Mouse (Mus musculus) liver, embryonic 15.5 days (tissue): ENCODE measurements around the gene Fat4. TPM values are rescaled to one million over a fixed set of nuclear protein-coding genes. Genes with fewer than 3 reads are reported as not detected.

Experiments used
- ATAC-seq: fragments of 200-750 bp; cut with Nextera tagmentation; 2 replicates; pipeline ENCODE4 v1.8.0; 2017; ENCODE audit warnings: moderate number of reproducible peaks, mild to moderate bottlenecking, moderate library complexity; ENCODE audit not compliant: insufficient read depth
- H3K27ac ChIP-seq: fragments of 300-500 bp; sonication (generic); replicated peaks from 2 replicates; pipeline ENCODE4 v1.5.1; 2015; ENCODE audit warnings: mild to moderate bottlenecking, inconsistent platforms
- H3K27me3 ChIP-seq: fragments of 300-500 bp; sonication (generic); 2 replicates; pipeline ENCODE4 v1.6.1; 2015; ENCODE audit warnings: mild to moderate bottlenecking, inconsistent platforms
- H3K36me3 ChIP-seq: fragments of 300-500 bp; sonication (generic); replicated peaks from 2 replicates; pipeline ENCODE4 v1.6.1; 2015; ENCODE audit warnings: moderate library complexity, mild to moderate bottlenecking, inconsistent platforms
- H3K4me1 ChIP-seq: fragments of 300-500 bp; sonication (generic); replicated peaks from 2 replicates; pipeline ENCODE4 v1.6.1; 2015; ENCODE audit warnings: inconsistent platforms
- H3K4me2 ChIP-seq: fragments of 300-500 bp; sonication (generic); 2 replicates; pipeline ENCODE4 v1.6.1; 2015; ENCODE audit warnings: moderate library complexity, mild to moderate bottlenecking, inconsistent platforms
- H3K4me3 ChIP-seq: fragments of 300-500 bp; sonication (generic); replicated peaks from 2 replicates; pipeline ENCODE4 v1.5.1; 2015; ENCODE audit warnings: mild to moderate bottlenecking, inconsistent platforms
- H3K9ac ChIP-seq: fragments of 300-500 bp; sonication (generic); 2 replicates; pipeline ENCODE4 v1.6.1; 2015; ENCODE audit warnings: moderate library complexity, mild to moderate bottlenecking, inconsistent platforms
- H3K9me3 ChIP-seq: fragments of 300-500 bp; sonication (generic); replicated peaks from 2 replicates; pipeline ENCODE4 v1.6.1; 2016; ENCODE audit warnings: inconsistent platforms
- WGBS: fragments of 180-500 bp; shearing (Covaris S2); methylation state at CpG from one replicate; pipeline ENCODE4 v1.1.7; 2015; ENCODE audit warnings: mixed read lengths; ENCODE audit not compliant: insufficient replicate concordance; 5-methylcytosine and 5-hydroxymethylcytosine counted together
- polyA plus RNA-seq: library from polyadenylated mRNA; unstranded; fragments of >200 nt; fragmentation: Nextera tagmentation; extraction: Ambion mirVana; gene quantifications from 2 replicates; pipeline ENCODE4 v1.2.1, GENCODE M21; 2015

Gene Fat4
- polyA plus RNA-seq, 1 experiment from 2014 or later: 0.16 TPM

DNA sequence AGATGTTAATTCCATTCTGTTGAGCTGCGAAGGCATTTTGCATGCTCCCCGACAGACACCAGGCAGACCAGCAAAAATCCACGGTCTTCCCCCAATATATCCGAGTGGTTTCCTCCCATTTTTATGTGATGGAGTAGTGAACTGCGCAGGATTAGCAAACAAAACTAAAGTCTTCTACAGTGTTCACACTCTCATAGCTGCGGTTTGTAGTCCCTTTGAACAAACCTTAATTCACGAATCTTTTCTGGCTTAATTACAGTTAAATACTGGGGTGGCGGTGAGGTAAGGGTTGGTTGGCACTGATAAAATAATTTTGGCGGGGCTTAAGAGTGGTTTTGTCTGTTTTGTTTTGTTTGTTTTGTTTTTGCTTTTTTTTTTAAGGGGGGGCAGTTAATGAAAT is 3.1 kb upstream of the Fat4 start:
- Histone ChIP-seq H3K9ac (no peak overlapping the region), H3K27ac (no peak overlapping the region), H3K36me3 (no peaks in the 10 kb centered on the region), H3K4me3 (no peak overlapping the region), H3K9me3 (no peaks in the 10 kb centered on the region), H3K27me3 (peaks cover 52% of the 10 kb centered on the region), H3K4me1 (peaks cover 8% of the 10 kb centered on the region; the same call in 1 of the 2 replicates), H3K4me2 (no peak overlapping the region)
- no peak for ATAC-seq
- 40% methylated on average over 9 of the region's 9 CpGs for WGBS

- Histone ChIP-seq H3K36me3 (no peaks in the 10 kb centered on the region), H3K4me3 (peak overlapping the region; percentile 56), H3K27ac (no peak overlapping the region), H3K4me2 (peak overlapping the region; percentile 70; the same call in 1 of the 2 replicates), H3K27me3 (peaks cover 52% of the 10 kb centered on the region), H3K4me1 (peaks cover 8% of the 10 kb centered on the region; the same call in 1 of the 2 replicates), H3K9ac (no peak overlapping the region), H3K9me3 (no peaks in the 10 kb centered on the region)
- no peak for ATAC-seq
- WGBS: under 1% methylated on average over 6 of the region's 6 CpGs
Measured at GRCm38 (mm10) chr3:38884276-38884675, 2.5 kb upstream of the Fat4 start.

DNA sequence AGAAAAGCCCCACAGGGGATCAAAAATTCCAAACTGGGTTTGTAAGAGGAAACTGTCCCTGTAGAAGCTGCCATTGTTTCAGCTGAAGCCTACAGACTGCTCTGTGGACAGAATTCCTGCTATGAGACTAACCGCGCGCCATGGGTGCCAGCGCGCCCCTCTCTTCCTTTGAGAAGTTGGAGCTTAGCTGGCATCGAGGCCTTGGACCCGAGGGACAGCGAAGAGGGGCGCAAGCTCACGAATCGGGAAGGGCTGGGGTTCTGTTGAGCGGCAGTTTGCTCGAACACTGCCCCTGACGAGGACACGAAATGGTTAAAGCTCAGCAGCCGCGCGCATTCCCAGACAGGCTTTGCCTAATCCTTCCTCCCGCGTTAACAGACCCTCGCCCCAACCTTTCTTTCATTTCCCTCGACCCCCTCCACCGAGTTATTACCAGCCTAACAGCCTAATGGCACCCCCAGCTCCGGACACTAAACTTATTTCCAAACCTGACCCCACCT is 1.8 kb upstream of the Fat4 start:
- no peak overlapping the region for H3K9ac ChIP-seq
- WGBS: under 1% methylated on average over 24 of the region's 24 CpGs

GRCm38 (mm10) chr3:38885481-38886001 is 1.2 kb upstream of the Fat4 start:
- Histone ChIP-seq H3K27ac (no peak overlapping the region), H3K9ac (no peak overlapping the region), H3K27me3 (peaks cover 52% of the 10 kb centered on the region), H3K4me3 (peak overlapping the region; percentile 56), H3K36me3 (no peaks in the 10 kb centered on the region), H3K4me2 (peak overlapping the region; percentile 70), H3K4me1 (peaks cover 8% of the 10 kb centered on the region; the same call in 1 of the 2 replicates), H3K9me3 (no peaks in the 10 kb centered on the region)
- ATAC-seq: peak; percentile 66; the same call in 1 of the 2 replicates
- WGBS: 0% methylated on average over 53 of the region's 56 CpGs

More for the DNA sequence above, 1.8 kb upstream of the Fat4 start:
- Histone ChIP-seq H3K36me3 (no peaks in the 10 kb centered on the region), H3K27me3 (peaks cover 52% of the 10 kb centered on the region), H3K4me2 (peak overlapping the region; percentile 70), H3K4me1 (peaks cover 8% of the 10 kb centered on the region; the same call in 1 of the 2 replicates), H3K9me3 (no peaks in the 10 kb centered on the region), H3K27ac (no peak overlapping the region), H3K4me3 (peak overlapping the region; percentile 56)
- no peak for ATAC-seq

- ATAC-seq: peak; percentile 18; the same call in 1 of the 2 replicates
- H3K27ac ChIP-seq: no peak overlapping the region
- no peaks in the 10 kb centered on the region for H3K36me3 ChIP-seq
- H3K4me1 ChIP-seq: peaks cover 8% of the 10 kb centered on the region; the same call in 1 of the 2 replicates
- H3K9ac ChIP-seq: no peak overlapping the region
- peaks cover 52% of the 10 kb centered on the region for H3K27me3 ChIP-seq
- peak overlapping the region; percentile 56 for H3K4me3 ChIP-seq
- no peaks in the 10 kb centered on the region for H3K9me3 ChIP-seq
- H3K4me2 ChIP-seq: peak overlapping the region; percentile 70
- WGBS: 1% methylated on average over 60 of the region's 60 CpGs
Measured at GRCm38 (mm10) chr3:38886061-38886821, 499 bp upstream of the Fat4 start.

DNA sequence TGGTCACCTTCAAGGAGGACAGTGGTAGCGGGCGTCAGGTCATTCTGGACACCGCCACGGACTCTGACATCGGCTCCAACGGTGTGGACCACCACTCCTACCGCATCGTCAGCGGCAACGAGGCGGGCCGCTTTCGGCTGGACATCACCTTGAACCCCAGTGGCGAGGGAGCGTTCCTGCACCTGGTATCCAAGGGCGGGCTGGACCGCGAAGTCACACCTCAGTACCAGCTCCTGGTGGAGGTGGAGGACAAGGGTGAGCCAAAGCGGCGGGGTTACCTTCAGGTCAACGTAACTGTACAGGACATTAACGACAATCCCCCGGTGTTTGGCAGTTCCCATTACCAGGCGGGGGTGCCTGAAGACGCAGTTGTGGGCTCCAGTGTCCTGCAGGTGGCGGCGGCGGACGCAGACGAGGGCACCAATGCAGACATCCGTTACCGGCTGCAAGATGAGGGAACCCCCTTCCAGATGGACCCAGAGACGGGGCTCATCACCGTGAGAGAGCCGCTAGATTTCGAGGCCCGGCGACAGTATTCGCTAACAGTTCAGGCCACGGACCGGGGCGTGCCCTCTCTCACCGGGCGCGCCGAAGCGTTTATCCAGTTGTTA is 746 bp downstream of the Fat4 start:
- Histone ChIP-seq H3K27me3 (peaks cover 52% of the 10 kb centered on the region), H3K4me3 (peak overlapping the region; percentile 56), H3K36me3 (no peaks in the 10 kb centered on the region), H3K9me3 (no peaks in the 10 kb centered on the region), H3K4me2 (peak overlapping the region; percentile 70), H3K9ac (no peak overlapping the region), H3K4me1 (peaks cover 8% of the 10 kb centered on the region; the same call in 1 of the 2 replicates), H3K27ac (no peak overlapping the region)
- ATAC-seq: no peak
- WGBS: 2% methylated on average over 47 of the region's 47 CpGs

- Histone ChIP-seq H3K9me3 (no peaks in the 10 kb centered on the region), H3K27ac (no peak overlapping the region), H3K9ac (no peak overlapping the region), H3K36me3 (no peaks in the 10 kb centered on the region), H3K4me3 (peak overlapping the region; percentile 56), H3K4me1 (peaks cover 8% of the 10 kb centered on the region; the same call in 1 of the 2 replicates), H3K4me2 (peak overlapping the region; percentile 70), H3K27me3 (peaks cover 52% of the 10 kb centered on the region)
- WGBS: 14% methylated on average over 24 of the region's 24 CpGs
- no peak for ATAC-seq
Measured at GRCm38 (mm10) chr3:38888111-38888510, 1.4 kb downstream of the Fat4 start.

DNA sequence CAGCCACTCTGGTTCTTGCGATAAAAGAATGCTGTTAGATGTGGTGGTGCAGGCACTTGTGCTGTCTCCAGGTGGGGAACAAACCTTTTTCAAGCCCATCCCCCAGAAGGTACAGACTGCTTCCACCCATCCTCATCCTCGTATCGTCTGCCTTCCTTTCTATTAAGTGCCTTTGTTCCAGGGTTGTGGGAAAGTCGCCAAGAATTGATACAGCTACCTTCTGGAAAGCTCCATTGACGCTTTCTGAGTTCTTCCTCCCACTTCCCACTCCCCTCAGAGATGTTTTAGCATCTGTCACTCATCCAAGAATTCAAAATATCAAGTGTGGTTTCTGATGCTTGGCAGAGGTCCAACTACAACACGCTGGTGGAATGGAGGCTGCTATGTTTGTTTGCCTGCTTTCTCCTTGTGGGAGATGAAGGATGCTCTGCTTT is 6.1 kb downstream of the Fat4 start:
- Histone ChIP-seq H3K9ac (no peak overlapping the region), H3K4me3 (no peak overlapping the region)

GRCm38 (mm10) chr3:38900839-38901238 is 14.1 kb downstream of the Fat4 start:
- Histone ChIP-seq H3K9ac (no peak overlapping the region), H3K36me3 (no peaks in the 10 kb centered on the region), H3K4me3 (no peak overlapping the region), H3K27me3 (no peaks in the 10 kb centered on the region), H3K27ac (no peak overlapping the region), H3K9me3 (no peaks in the 10 kb centered on the region), H3K4me2 (no peak overlapping the region), H3K4me1 (no peaks in the 10 kb centered on the region)
- WGBS: 36% methylated on average over 1 of the region's 1 CpGs
- no peak for ATAC-seq

More for the DNA sequence above, 6.1 kb downstream of the Fat4 start:
- no peaks in the 10 kb centered on the region for H3K36me3 ChIP-seq
- no peak for ATAC-seq
- H3K4me1 ChIP-seq: no peaks in the 10 kb centered on the region; the same call in 1 of the 2 replicates
- H3K9me3 ChIP-seq: no peaks in the 10 kb centered on the region
- 39% methylated on average over 6 of the region's 6 CpGs for WGBS
- no peak overlapping the region for H3K4me2 ChIP-seq
- H3K27ac ChIP-seq: no peak overlapping the region
- H3K27me3 ChIP-seq: peaks cover 9% of the 10 kb centered on the region

DNA sequence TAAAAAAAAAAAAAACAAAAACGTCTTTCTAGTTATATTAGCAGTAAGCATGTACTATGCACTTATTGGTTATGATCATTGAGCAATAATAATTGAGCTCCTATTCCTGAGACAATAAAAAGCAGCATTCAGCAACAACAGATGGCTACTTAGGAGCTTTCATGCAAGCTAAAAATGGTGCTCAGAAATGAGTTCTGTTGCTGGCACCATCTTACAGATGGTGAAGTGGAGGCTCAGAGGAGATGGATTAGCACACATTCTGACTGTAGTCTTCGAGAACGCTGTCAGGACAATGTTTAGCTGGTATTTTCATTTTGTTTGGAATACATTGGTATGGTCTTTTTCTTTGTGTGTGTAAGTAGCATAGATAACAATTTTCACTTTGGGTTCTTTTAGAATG is 20.1 kb downstream of the Fat4 start:
- no peaks in the 10 kb centered on the region for H3K27me3 ChIP-seq
- H3K36me3 ChIP-seq: no peaks in the 10 kb centered on the region
- ATAC-seq: no peak
- no peak overlapping the region for H3K27ac ChIP-seq
- H3K4me1 ChIP-seq: no peaks in the 10 kb centered on the region
- no peak overlapping the region for H3K4me2 ChIP-seq
- H3K4me3 ChIP-seq: no peak overlapping the region
- 50% methylated on average over 3 of the region's 3 CpGs for WGBS
- no peaks in the 10 kb centered on the region for H3K9me3 ChIP-seq
- H3K9ac ChIP-seq: no peak overlapping the region
